Mouse (Mus musculus) liver, embryonic 11.5 days (tissue): Measurements from ENCODE around the gene Sipa1l1. TPM values are rescaled to one million over a fixed set of nuclear protein-coding genes. Genes with fewer than 3 reads are reported as not detected.

Experiments
- ATAC-seq: fragments of 200-750 bp; cut with Nextera tagmentation; replicated peaks from 2 replicates; pipeline ENCODE4 v1.8.0; 2017; ENCODE audit warnings: moderate number of reproducible peaks, mild to moderate bottlenecking, moderate TSS enrichment, moderate library complexity; ENCODE audit not compliant: low FRiP score
- DNase-seq: peaks from one replicate; pipeline ENCODE4 v3.0.0-alpha.2; 2017; ENCODE audit warnings: low spot score
- H3K27ac ChIP-seq: fragments of 300-500 bp; sonication (generic); 2 replicates; pipeline ENCODE4 v1.5.1; 2014; ENCODE audit warnings: mild to moderate bottlenecking, low read depth, low read length, control low read depth
- H3K27me3 ChIP-seq: fragments of 300-500 bp; sonication (generic); replicated peaks from 2 replicates; pipeline ENCODE4 v1.6.1; 2014; ENCODE audit warnings: low read length, mixed read lengths; ENCODE audit not compliant: control insufficient read depth, insufficient read depth
- H3K36me3 ChIP-seq: fragments of 300-500 bp; sonication (generic); 2 replicates; pipeline ENCODE4 v1.6.1; 2014; ENCODE audit warnings: mild to moderate bottlenecking, low read length, moderate library complexity, mixed read lengths; ENCODE audit not compliant: control insufficient read depth, insufficient read depth
- H3K4me1 ChIP-seq: fragments of 300-500 bp; sonication (generic); replicated peaks from 2 replicates; pipeline ENCODE4 v1.6.1; 2014; ENCODE audit warnings: low read length, mixed read lengths; ENCODE audit not compliant: control insufficient read depth, insufficient read depth
- H3K4me2 ChIP-seq: fragments of 300-500 bp; sonication (generic); 2 replicates; pipeline ENCODE4 v1.6.1; 2014; ENCODE audit warnings: mild to moderate bottlenecking, control low read depth, moderate library complexity
- H3K4me3 ChIP-seq: fragments of 300-500 bp; sonication (generic); 2 replicates; pipeline ENCODE4 v1.5.1; 2014; ENCODE audit warnings: low read depth, low read length, control low read depth
- H3K9ac ChIP-seq: fragments of 300-500 bp; sonication (generic); 2 replicates; pipeline ENCODE4 v1.6.1; 2014; ENCODE audit warnings: low read depth, low read length, control low read depth
- H3K9me3 ChIP-seq: fragments of 300-500 bp; sonication (generic); 2 replicates; pipeline ENCODE4 v1.6.1; 2016; ENCODE audit warnings: low read length, inconsistent platforms, mixed read lengths; ENCODE audit not compliant: control insufficient read depth
- WGBS: fragments of 180-500 bp; shearing (Covaris S2); extraction: QIAGEN DNeasy Blood & Tissue Kit; methylation state at CpG from one replicate; pipeline ENCODE4 v1.1.7; 2014; 5-methylcytosine and 5-hydroxymethylcytosine counted together
- polyA plus RNA-seq: library from polyadenylated mRNA; unstranded; fragments of >200 nt; fragmentation: Nextera tagmentation; extraction: Ambion mirVana; gene quantifications from 2 replicates; pipeline ENCODE4 v1.2.1, GENCODE M21; 2014

Sipa1l1 gene
- polyA plus RNA-seq, 1 experiment from 2014 or later: 21.1 TPM

GRCm38 (mm10) chr12:82187178-82187839, 18.2 kb downstream of the Sipa1l1 start:
- Histone ChIP-seq H3K36me3 (no peaks in the 10 kb centered on the region; the same call in none of the 2 replicates), H3K9me3 (no peaks in the 10 kb centered on the region), H3K4me1 (peaks cover 44% of the 10 kb centered on the region), H3K27me3 (no peaks in the 10 kb centered on the region), H3K4me3 (no peak overlapping the region), H3K27ac (no peak overlapping the region), H3K4me2 (no peak overlapping the region), H3K9ac (no peak overlapping the region)
- ATAC-seq (no peak), DNase-seq (no peak)
- 55% methylated on average over 7 of the region's 7 CpGs for WGBS

DNA sequence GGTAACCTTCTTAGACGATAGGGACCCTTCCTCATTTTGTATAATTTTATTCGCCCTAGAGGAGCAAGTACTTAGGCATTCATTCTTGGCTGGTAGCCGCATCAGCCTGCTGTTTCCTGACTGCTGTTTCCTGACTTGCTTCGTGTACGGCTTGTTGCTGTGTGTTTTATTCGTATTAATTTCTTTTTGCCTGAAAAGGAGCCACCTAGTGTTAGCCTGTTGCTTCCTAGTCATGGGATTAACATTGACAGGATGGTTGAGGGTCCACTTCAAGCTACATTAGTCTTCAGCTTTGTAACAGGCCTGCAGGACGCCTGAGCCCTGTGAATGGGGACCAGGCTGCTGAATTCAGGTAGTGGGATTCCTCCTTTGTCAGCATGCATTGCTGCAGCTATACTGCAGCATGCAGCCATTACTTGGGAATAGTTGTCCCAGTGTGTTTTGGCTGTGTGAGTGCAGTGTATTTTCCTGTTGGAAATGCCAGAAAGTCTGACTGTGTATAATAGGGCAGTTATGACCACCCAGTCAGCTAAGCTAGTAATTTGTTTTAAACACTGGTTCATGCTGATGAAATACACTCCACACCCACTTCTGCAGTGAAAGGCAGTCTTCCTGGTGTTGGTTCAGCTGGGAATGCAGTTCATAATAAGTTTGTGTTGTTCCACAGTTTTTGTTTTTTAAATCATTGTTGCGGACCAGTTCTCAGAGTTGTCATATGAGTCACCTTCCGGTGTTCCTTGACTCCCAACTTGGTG, 19.4 kb downstream of the Sipa1l1 start:
- no peaks in the 10 kb centered on the region for H3K9me3 ChIP-seq
- H3K36me3 ChIP-seq: no peaks in the 10 kb centered on the region; the same call in 1 of the 2 replicates
- DNase-seq (no peak), ATAC-seq (no peak)
- H3K27me3 ChIP-seq: no peaks in the 10 kb centered on the region
- 70% methylated on average over 9 of the region's 9 CpGs for WGBS
- peaks cover 47% of the 10 kb centered on the region for H3K4me1 ChIP-seq
- no peak overlapping the region for H3K27ac ChIP-seq
- H3K9ac ChIP-seq: no peak overlapping the region
- H3K4me2 ChIP-seq: no peak overlapping the region
- H3K4me3 ChIP-seq: no peak overlapping the region

DNA sequence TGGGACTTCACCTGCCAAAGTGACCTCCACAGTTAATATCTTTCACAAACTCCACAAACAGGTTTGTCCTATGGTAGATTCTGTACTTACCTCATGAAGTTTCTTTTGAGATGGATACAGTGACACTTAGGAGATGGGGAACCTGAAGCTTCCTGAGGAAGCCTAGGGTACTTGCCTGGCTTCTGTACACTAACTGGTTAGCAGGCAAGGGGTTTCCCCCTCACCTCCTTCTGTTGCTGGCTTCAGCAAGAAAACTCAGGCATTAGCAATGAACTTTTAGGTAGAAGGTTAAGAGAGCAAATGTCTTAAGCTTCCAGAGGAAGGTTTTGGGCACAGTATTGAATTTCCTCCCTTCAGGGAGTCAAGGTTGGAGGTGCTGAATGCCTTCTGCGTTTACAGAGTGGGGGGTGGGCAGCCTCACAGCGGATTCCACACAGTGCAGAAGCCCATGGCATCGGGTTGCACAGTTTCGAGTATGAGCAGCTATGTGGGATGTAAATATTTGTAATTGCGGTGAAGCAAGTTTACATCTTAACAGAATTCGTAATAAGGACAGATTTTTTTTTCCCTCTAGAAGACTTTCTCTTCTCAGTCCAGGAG, 20.1 kb downstream of the Sipa1l1 start:
- Histone ChIP-seq H3K4me3 (no peak overlapping the region), H3K27me3 (no peaks in the 10 kb centered on the region), H3K4me1 (peaks cover 47% of the 10 kb centered on the region), H3K27ac (peak overlapping the region; percentile 46; the same call in 1 of the 2 replicates), H3K9me3 (no peaks in the 10 kb centered on the region), H3K4me2 (peak overlapping the region; percentile 48; the same call in 1 of the 2 replicates), H3K36me3 (no peaks in the 10 kb centered on the region; the same call in 1 of the 2 replicates), H3K9ac (no peak overlapping the region)
- no peak; the same call in 1 of the 2 replicates for ATAC-seq
- 44% methylated on average over 6 of the region's 6 CpGs for WGBS
- DNase-seq: no peak

DNA sequence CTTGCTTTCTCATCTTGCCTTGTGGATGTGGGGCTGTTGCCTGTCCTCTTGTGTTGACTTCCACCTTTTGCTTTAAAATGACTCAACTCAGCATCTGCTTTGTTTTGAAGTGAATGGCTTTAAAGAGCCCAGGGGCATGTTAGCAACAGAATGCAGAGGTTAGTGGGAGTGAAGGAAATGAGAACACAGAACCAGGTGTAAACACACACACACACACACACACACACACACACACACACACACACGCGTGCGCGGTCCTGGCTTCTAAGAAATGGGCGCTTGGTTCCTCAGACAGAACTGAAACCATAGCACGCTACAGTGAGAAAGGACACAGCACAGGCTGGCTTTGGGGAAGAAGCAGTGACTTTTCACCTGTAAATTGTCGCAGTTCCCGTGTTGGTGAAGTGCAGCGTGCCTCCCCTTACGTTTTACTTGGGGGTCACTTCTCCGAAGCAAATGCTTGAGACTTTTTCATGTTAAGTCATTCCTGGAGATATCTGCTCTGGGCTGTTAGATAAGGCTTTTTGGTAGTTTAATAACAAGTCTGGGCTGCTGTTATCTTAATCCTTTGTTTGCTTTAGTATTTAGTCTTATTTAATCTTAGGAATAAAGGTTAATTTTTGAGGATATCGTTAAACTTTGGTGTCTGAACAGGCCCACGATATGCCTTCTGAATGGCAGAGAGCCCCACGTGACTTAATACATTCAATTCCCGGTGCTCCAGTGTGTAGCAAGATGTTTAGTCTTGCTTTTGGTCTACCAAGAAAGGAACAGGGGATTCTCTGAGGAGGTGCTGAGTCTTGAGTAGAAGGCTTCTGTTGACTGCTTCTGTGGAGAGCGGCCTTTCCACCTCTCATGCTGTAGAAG, 20.8 kb downstream of the Sipa1l1 start:
- H3K4me3 ChIP-seq: no peak overlapping the region
- peak overlapping the region; percentile 46 for H3K27ac ChIP-seq
- H3K9me3 ChIP-seq: no peaks in the 10 kb centered on the region
- WGBS: 51% methylated on average over 16 of the region's 16 CpGs
- H3K36me3 ChIP-seq: no peaks in the 10 kb centered on the region; the same call in 1 of the 2 replicates
- H3K9ac ChIP-seq: peak overlapping the region; percentile 23; the same call in 1 of the 2 replicates
- DNase-seq (no peak), ATAC-seq (peak; percentile 59)
- H3K4me2 ChIP-seq: peak overlapping the region; percentile 48
- H3K27me3 ChIP-seq: no peaks in the 10 kb centered on the region
- H3K4me1 ChIP-seq: peaks cover 47% of the 10 kb centered on the region

- Histone ChIP-seq H3K4me1 (peaks cover 53% of the 10 kb centered on the region), H3K27ac (no peak overlapping the region), H3K4me2 (peak overlapping the region; percentile 48), H3K9ac (no peak overlapping the region), H3K27me3 (no peaks in the 10 kb centered on the region), H3K9me3 (no peaks in the 10 kb centered on the region), H3K4me3 (no peak overlapping the region), H3K36me3 (no peaks in the 10 kb centered on the region; the same call in 1 of the 2 replicates)
- WGBS: 85% methylated on average over 16 of the region's 16 CpGs
- DNase-seq (no peak), ATAC-seq (no peak)
Measured at GRCm38 (mm10) chr12:82190582-82190965, 21.5 kb downstream of the Sipa1l1 start.

GRCm38 (mm10) chr12:82191686-82192085, 22.6 kb downstream of the Sipa1l1 start:
- H3K4me1 ChIP-seq: peaks cover 63% of the 10 kb centered on the region
- ATAC-seq (no peak), DNase-seq (no peak)
- H3K9ac ChIP-seq: no peak overlapping the region
- 70% methylated on average over 5 of the region's 5 CpGs for WGBS
- no peaks in the 10 kb centered on the region for H3K9me3 ChIP-seq
- no peak overlapping the region for H3K27ac ChIP-seq
- H3K27me3 ChIP-seq: no peaks in the 10 kb centered on the region
- no peak overlapping the region for H3K4me2 ChIP-seq
- H3K4me3 ChIP-seq: no peak overlapping the region
- H3K36me3 ChIP-seq: no peaks in the 10 kb centered on the region; the same call in 1 of the 2 replicates

DNA sequence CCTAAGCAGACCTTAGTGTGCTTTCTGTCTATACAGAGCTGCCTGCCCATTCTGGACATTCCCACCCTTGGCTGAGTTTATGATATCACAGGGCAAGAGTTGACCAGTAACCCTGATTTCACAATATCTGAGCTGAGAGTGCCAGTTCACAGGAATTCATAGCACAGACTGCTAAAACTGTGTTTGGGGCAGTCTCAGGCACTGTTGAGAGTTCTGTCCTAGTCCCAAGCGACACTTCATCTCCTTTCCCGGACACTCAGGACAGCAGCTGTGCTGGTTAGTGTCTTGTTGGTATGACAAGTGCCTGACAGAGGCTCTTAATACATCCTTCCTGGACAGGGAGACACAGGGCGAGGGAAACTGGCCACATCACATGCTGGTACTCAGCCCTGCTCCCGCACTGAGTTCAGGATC, 23.5 kb downstream of the Sipa1l1 start:
- Histone ChIP-seq H3K4me1 (peaks cover 65% of the 10 kb centered on the region), H3K36me3 (no peaks in the 10 kb centered on the region; the same call in 1 of the 2 replicates), H3K9ac (no peak overlapping the region), H3K27me3 (no peaks in the 10 kb centered on the region), H3K9me3 (no peaks in the 10 kb centered on the region), H3K27ac (no peak overlapping the region), H3K4me3 (no peak overlapping the region), H3K4me2 (no peak overlapping the region)
- 67% methylated on average over 4 of the region's 4 CpGs for WGBS
- no peak for ATAC-seq
- no peak for DNase-seq

- H3K27ac ChIP-seq: no peak overlapping the region
Measured at GRCm38 (mm10) chr12:82193476-82193875, 24.4 kb downstream of the Sipa1l1 start.

More at GRCm38 (mm10) chr12:82193476-82193875, 24.4 kb downstream of the Sipa1l1 start:
- DNase-seq (no peak), ATAC-seq (no peak)
- Histone ChIP-seq H3K9me3 (no peaks in the 10 kb centered on the region), H3K4me1 (peaks cover 59% of the 10 kb centered on the region), H3K36me3 (no peaks in the 10 kb centered on the region; the same call in 1 of the 2 replicates), H3K9ac (no peak overlapping the region), H3K4me2 (no peak overlapping the region), H3K4me3 (no peak overlapping the region), H3K27me3 (no peaks in the 10 kb centered on the region)
- 64% methylated on average over 2 of the region's 2 CpGs for WGBS
